Mouse (Mus musculus) limb, embryonic 11.5 days (tissue): ENCODE measurements around the gene Nutf2-ps1. TPM values are rescaled to one million over a fixed set of nuclear protein-coding genes. Genes with fewer than 3 reads are reported as not detected.
A peak's percentile ranks its signal among the peaks of the same experiment; 100 is the strongest.
"Not testable (repeated sequence)": the region's sequence is repeated elsewhere in the genome, so short reads cannot be mapped to it uniquely, and the experiment has no call there.

Experiments used
- ATAC-seq: fragments of 200-750 bp; cut with Nextera tagmentation; 2 replicates; pipeline ENCODE4 v1.8.0; 2017; ENCODE audit warnings: low read depth; ENCODE audit not compliant: insufficient number of reproducible peaks, low FRiP score, low TSS enrichment
- DNase-seq: peaks from one replicate; pipeline ENCODE4 v3.0.0-alpha.2; 2015; ENCODE audit warnings: low spot score
- H3K27ac ChIP-seq: fragments of 300-500 bp; sonication (generic); replicated peaks from 2 replicates; pipeline ENCODE4 v1.5.1; 2014; ENCODE audit warnings: low read depth, mild to moderate bottlenecking, low read length
- H3K27me3 ChIP-seq: fragments of 300-500 bp; sonication (generic); 2 replicates; pipeline ENCODE4 v1.6.1; 2014; ENCODE audit warnings: mild to moderate bottlenecking, low read length, mixed read lengths; ENCODE audit not compliant: control insufficient read depth, insufficient read depth
- H3K36me3 ChIP-seq: fragments of 300-500 bp; sonication (generic); 2 replicates; pipeline ENCODE4 v1.6.1; 2014; ENCODE audit warnings: mild to moderate bottlenecking, low read length, moderate library complexity, mixed read lengths; ENCODE audit not compliant: control insufficient read depth, insufficient read depth
- H3K4me1 ChIP-seq: fragments of 300-500 bp; sonication (generic); 2 replicates; pipeline ENCODE4 v1.6.1; 2014; ENCODE audit warnings: low read length, mixed read lengths; ENCODE audit not compliant: control insufficient read depth, insufficient read depth
- H3K4me2 ChIP-seq: fragments of 300-500 bp; sonication (generic); 2 replicates; pipeline ENCODE4 v1.6.1; 2014; ENCODE audit warnings: low read depth, mild to moderate bottlenecking, moderate library complexity; ENCODE audit not compliant: severe bottlenecking
- H3K4me3 ChIP-seq: fragments of 300-500 bp; sonication (generic); 2 replicates; pipeline ENCODE4 v1.5.1; 2014; ENCODE audit warnings: low read depth, low read length
- H3K9ac ChIP-seq: fragments of 300-500 bp; sonication (generic); 2 replicates; pipeline ENCODE4 v1.6.1; 2014; ENCODE audit warnings: mild to moderate bottlenecking, low read length
- H3K9me3 ChIP-seq: fragments of 300-500 bp; sonication (generic); 2 replicates; pipeline ENCODE4 v1.6.1; 2016; ENCODE audit warnings: low read length; ENCODE audit not compliant: control insufficient read depth
- WGBS: fragments of 180-500 bp; shearing (Covaris S2); extraction: QIAGEN DNeasy Blood & Tissue Kit; methylation state at CpG from one replicate; pipeline ENCODE4 v1.1.7; 2014; 5-methylcytosine and 5-hydroxymethylcytosine counted together
- polyA plus RNA-seq: library from polyadenylated mRNA; unstranded; fragments of >200 nt; fragmentation: Nextera tagmentation; extraction: Ambion mirVana; gene quantifications from 2 replicates; pipeline ENCODE4 v1.2.1, GENCODE M21; 2014

The Nutf2-ps1 gene
- polyA plus RNA-seq, 1 experiment from 2014 or later, result 471 TPM

DNA sequence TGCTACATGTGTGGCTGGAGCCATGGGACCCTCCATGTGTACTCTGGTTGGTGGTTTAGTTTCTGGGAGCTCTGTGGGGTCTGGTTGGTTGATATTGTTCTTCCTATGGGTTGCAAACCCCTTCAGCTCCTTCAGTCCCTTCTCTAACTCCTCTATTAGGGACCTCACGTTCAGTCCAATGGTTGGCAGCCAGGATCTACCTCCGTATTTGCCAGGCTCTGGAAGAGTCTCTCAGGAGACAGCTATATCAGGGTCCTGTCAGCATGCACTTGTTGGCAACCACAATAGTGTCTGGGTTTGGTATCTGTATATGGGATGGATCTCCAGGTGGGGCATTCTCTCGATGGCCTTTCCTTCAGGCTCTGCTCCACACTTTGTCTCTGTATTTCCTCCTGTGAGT lies 1.2 kb downstream of the Nutf2-ps1 start:
- not testable (repeated sequence) for H3K27me3 ChIP-seq, H3K4me2 ChIP-seq, H3K36me3 ChIP-seq, H3K4me1 ChIP-seq, H3K27ac ChIP-seq, ATAC-seq, H3K4me3 ChIP-seq, H3K9ac ChIP-seq
- WGBS, result 91% methylated on average over 3 of the region's 3 CpGs
- H3K9me3 ChIP-seq, result peaks cover 10% of the 10 kb centered on the region; the same call in 1 of the 2 replicates
- DNase-seq, result peak; percentile 9

DNA sequence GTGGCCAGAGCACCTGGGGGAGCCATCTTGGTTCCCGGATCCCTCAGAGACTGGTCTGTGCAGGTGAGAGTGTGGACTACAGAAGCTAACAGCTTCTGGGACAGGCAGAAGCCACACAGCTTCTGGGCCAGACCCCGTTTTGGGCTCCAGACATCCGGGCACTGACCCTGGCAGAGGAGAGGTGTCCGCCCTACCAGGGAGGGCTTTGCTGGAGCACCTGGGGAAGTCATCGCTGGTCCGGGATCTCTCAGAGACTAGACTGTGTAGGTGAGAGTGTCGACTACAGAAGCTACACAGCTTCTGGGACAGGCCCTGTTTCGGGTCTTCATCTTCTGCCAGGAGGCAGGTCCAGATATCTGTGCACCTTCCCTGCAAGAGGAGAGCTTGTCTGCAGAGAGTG lies 8.6 kb downstream of the Nutf2-ps1 start:
- H3K27ac ChIP-seq, H3K9ac ChIP-seq, H3K4me1 ChIP-seq, H3K36me3 ChIP-seq, H3K27me3 ChIP-seq, H3K4me3 ChIP-seq, H3K4me2 ChIP-seq, ATAC-seq: not testable (repeated sequence)
- 92% methylated on average over 8 of the region's 8 CpGs for WGBS
- H3K9me3 ChIP-seq, result peaks cover 10% of the 10 kb centered on the region; the same call in 1 of the 2 replicates
- peak; percentile 17 for DNase-seq

DNA sequence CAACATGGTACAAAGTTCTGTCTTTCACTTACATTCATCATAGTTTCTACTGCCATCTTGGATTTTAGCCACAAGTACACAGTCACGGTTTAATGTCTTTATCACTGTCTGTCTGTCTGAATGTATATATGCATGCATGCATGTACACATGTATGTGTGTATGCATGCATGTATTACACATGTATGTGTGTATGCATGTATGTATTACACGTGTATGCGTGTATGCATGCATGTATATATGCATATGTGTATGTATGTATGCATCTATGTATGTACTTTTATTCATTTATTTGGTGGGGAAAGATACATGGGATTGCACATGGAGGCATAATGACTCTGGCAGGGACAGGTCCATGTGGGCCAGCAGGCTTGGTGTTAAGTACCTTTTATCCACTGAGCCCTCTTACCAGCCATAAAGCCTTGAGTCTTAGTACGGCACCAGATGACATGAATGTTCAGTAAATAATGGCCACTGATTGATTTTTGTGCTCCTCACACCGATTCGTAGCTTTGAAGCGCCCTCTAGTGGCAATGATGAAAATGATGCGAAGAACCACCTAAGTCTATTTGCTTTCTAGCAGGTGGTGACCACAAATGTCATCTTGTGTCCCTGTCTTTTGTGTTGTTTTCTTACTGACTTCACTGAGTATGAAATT lies 10.1 kb downstream of the Nutf2-ps1 start:
- Histone ChIP-seq H3K9ac (no peak overlapping the region), H3K4me2 (no peak overlapping the region), H3K36me3 (no peaks in the 10 kb centered on the region), H3K9me3 (0 out of 2 replicates have a peak, but pooled peaks cover under 1% of the 10 kb centered on the region), H3K4me1 (no peaks in the 10 kb centered on the region), H3K4me3 (no peak overlapping the region), H3K27ac (no peak overlapping the region), H3K27me3 (no peaks in the 10 kb centered on the region)
- 14% methylated on average over 8 of the region's 8 CpGs for WGBS
- DNase-seq (peak; percentile 72), ATAC-seq (no peak)

DNA sequence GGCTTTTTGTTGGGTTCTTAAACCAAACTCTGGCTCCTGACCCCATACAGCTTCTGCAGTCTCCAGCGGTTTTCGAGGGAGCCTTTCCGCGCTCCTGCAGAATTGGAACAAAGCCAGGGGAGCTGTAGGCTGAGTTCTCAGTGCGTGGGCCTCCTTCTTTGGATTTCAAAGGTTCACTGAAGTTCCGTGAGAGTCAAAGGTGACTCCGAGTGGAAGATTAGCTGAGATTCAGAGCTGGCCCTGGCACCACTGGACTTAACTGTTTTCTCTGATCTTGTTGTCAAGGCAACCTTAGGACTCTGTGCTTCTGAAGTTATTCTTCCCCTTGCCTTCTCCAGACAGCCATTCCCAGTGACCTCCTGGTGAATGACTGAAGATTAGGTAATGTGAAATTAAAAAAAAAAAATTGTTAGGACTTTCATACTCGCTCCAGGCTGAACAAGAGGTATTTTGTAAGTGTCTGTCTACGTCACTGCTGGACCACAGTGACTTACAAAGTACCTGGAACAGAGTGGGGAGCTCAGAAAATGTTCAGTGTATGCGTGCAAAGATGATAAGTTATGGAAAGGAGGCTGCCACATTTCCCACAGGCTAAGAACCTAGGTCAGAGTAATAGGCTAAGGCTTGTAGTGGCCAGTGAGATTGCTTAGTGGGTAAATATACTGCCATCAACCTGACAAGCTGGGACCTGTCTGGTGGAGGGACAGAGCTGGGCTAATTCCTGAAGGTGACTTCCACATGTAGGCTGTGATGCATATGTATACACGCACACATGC lies 11.7 kb downstream of the Nutf2-ps1 start:
- H3K27ac ChIP-seq, result no peak overlapping the region
- no peak overlapping the region for H3K4me3 ChIP-seq
- no peaks in the 10 kb centered on the region for H3K4me1 ChIP-seq
- no peaks in the 10 kb centered on the region for H3K36me3 ChIP-seq
- DNase-seq (no peak), ATAC-seq (no peak)
- H3K9ac ChIP-seq, result no peak overlapping the region
- H3K9me3 ChIP-seq, result no peaks in the 10 kb centered on the region
- H3K27me3 ChIP-seq, result no peaks in the 10 kb centered on the region
- WGBS, result 68% methylated on average over 11 of the region's 11 CpGs
- H3K4me2 ChIP-seq, result no peak overlapping the region

DNA sequence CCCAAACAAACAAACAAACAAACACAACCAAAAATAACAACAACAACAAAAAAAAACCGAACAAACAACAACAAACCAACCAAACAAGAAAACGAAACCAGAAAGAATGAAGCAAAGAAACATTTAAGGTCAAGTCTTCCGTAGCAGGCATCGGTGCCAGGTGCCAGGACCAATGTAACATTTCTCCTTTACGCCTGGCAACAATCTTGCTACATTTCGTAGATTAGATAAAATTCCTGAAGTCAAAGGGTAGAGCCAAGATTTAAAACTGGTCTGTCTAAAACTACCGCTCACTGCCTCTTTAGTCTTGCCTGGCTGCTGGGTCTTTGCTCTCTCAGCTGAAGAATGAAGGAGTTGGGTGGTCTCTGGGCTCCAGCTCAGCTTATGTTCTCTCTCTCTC lies 12.8 kb downstream of the Nutf2-ps1 start:
- H3K9ac ChIP-seq, result no peak overlapping the region
- no peak overlapping the region for H3K4me3 ChIP-seq
- H3K4me2 ChIP-seq, result no peak overlapping the region
- DNase-seq (no peak), ATAC-seq (no peak)
- no peak overlapping the region for H3K27ac ChIP-seq
- H3K27me3 ChIP-seq, result no peaks in the 10 kb centered on the region
- no peaks in the 10 kb centered on the region for H3K9me3 ChIP-seq
- H3K4me1 ChIP-seq, result no peaks in the 10 kb centered on the region
- H3K36me3 ChIP-seq, result no peaks in the 10 kb centered on the region
- WGBS, result 89% methylated on average over 7 of the region's 7 CpGs

DNA sequence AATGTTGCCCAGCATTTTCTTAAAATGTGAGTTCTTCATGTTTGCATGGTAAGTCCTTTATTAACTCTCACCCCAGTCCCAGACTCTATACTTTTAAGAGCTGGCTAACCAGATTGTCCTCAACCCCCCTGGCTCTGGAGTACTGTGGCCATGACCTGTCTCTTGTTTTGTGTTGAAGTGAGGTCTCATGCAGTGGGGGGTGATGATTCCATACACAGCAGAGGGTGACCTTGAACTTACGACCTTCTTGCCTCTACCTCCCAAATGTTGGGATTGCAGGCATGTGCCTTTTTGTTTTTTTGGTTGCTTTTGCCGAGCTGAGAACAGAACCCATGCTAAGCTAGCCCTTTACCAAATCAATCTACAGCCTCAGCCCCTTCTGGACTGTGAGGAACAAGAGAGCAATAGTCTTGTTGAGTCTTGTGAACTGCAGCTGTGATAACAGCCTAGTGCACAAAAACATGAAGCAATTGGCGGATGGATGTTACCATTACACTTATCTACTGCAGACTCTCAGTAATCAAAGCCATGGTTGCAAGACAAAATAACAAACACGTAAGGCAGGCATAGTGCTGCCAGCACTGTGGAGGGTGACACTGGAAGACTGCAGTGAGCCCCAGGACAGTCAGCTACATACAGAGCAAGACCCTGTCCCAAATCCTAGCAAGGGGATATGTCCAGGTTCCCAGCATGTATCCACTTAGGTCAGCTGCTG lies 13.4 kb downstream of the Nutf2-ps1 start:
- DNase-seq (no peak), ATAC-seq (no peak)
- no peaks in the 10 kb centered on the region for H3K4me1 ChIP-seq
- WGBS, result 86% methylated on average over 4 of the region's 4 CpGs
- no peak overlapping the region for H3K9ac ChIP-seq
- H3K9me3 ChIP-seq, result no peaks in the 10 kb centered on the region
- H3K27me3 ChIP-seq, result no peaks in the 10 kb centered on the region
- no peak overlapping the region for H3K4me3 ChIP-seq
- H3K4me2 ChIP-seq, result no peak overlapping the region
- H3K36me3 ChIP-seq, result no peaks in the 10 kb centered on the region
- no peak overlapping the region for H3K27ac ChIP-seq

DNA sequence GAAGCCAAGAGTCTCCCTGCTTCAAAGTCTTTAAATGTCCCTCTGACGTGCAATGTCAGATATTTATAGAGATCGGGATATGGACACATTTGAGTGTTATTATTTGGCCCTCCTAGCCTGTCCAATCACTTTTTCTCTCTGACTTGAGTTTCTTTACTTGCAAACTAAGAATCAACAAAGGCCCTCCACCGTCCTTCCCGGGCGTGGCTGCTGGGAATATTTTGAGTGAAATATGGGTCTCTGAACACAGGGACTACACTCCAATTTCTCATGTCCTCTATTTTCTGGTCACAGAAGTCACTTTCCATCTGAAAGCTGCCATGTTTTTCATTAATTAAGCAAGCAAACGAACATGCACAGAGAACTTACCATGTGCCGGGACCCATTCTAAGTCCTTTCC lies 14.3 kb downstream of the Nutf2-ps1 start:
- Histone ChIP-seq H3K27ac (no peak overlapping the region), H3K9me3 (no peaks in the 10 kb centered on the region), H3K4me1 (no peaks in the 10 kb centered on the region), H3K4me2 (no peak overlapping the region), H3K27me3 (no peaks in the 10 kb centered on the region), H3K4me3 (no peak overlapping the region), H3K9ac (no peak overlapping the region), H3K36me3 (no peaks in the 10 kb centered on the region)
- ATAC-seq (no peak), DNase-seq (no peak)
- WGBS, result 90% methylated on average over 7 of the region's 7 CpGs

DNA sequence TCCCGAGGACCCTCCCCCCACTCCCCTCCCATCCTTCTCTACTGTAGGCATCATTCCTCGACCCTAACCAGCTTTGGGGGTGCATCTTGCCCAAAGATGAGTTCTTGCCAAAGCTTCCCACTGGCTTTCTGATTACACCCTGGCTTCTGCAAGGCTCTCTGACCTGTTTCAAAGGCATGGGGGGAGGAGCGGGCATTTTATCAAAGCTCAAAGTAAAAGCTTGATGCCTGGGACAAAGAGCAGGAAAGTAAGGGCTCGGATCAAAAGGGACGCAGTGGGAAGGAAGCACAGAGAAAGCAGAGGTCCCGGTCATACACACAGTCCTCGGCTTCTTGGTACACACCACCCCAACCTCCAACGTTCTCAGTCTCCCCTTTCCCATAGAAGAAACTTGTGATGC lies 14.7 kb downstream of the Nutf2-ps1 start:
- H3K9me3 ChIP-seq, result no peaks in the 10 kb centered on the region
- no peak overlapping the region for H3K27ac ChIP-seq
- ATAC-seq (no peak), DNase-seq (no peak)
- no peak overlapping the region for H3K4me2 ChIP-seq
- no peaks in the 10 kb centered on the region for H3K27me3 ChIP-seq
- 62% methylated on average over 8 of the region's 8 CpGs for WGBS
- H3K9ac ChIP-seq, result no peak overlapping the region
- no peak overlapping the region for H3K4me3 ChIP-seq
- H3K4me1 ChIP-seq, result no peaks in the 10 kb centered on the region
- H3K36me3 ChIP-seq, result no peaks in the 10 kb centered on the region
